Mouse (Mus musculus) large intestine, adult 2 months (tissue): ENCODE data around the gene Tuba3b. TPM values are rescaled to one million over a fixed set of nuclear protein-coding genes. Genes with fewer than 3 reads are reported as not detected.

Source experiments
- DNase-seq: peaks from one replicate; pipeline ENCODE4 v3.0.0-alpha.2; 2012; ENCODE audit warnings: low read depth, low spot score
- WGBS: fragments of 180-500 bp; shearing (Covaris S2); methylation state at CpG from one replicate; pipeline ENCODE4 v1.1.7; 2018; 5-methylcytosine and 5-hydroxymethylcytosine counted together
- polyA plus RNA-seq: library from polyadenylated mRNA; depleted of rRNA; stranded (reverse); fragments of >200 nt; gene quantifications from 2 replicates; pipeline ENCODE4 v1.2.3, GENCODE M21; 2012; rRNA removed

Gene Tuba3b
- polyA plus RNA-seq, 1 experiment, result not detected

DNA sequence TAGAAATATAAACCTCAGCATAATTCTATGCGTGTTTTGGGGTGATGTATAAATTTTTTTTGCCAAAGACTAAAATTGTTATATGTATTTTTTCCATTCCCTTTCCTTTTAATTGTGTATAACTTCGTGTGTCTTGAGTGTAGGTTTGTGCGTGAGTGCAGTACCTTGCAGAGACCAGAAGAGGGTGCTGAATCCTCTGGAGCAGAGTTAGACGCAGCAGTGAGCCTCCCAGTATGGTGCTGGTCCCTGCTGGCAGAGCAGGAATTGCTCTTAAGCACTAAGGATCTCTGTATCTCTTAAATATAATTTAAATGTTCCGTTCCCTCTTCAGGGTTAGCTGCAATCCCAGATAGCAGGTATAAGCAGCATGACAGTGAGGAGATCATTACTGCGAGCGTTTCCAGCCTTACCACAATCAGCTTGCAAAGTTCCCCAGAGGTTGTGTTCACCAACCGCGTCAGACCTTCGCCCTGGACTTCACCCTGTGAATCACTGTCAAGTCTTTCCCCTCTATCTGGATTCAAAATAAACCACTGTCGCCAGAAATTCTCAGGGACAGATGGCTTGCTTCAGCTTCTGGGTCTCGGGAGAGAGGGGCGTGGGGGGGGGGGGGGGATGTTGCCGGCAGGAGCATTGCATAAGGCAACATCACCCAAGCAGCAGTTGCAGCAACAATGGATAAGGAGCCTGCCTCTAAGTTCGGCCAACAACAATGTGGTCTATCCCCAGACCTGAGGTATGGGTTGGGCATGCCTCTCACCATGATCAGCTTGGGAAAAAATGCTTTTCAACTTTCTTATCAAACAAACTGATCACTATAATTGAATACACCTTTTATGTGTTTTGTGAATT is 41.4 kb downstream of the Tuba3b start:
- 82% methylated on average over 15 of the region's 15 CpGs for WGBS
- DNase-seq, result no peak

DNA sequence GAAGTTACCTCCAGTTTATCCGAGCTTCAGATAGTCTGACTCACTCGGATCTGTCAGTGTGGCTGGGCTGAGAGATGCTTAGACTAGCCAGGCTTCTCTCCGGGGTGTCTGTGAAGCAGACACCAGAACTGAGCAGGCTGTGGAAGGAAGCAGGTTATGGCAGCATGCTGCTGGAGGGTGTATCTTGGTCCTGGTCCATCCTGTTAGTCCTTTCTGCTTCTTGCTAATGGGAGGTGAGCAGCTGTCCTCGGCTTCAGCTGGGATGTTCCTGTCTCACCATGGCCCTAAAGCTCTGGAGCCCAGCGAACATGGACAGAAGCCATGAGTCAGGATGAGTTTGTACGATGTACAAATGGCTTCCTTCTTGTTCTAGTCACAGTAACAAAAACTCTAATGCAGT is 43.6 kb downstream of the Tuba3b start:
- DNase-seq, result no peak
- 70% methylated on average over 6 of the region's 6 CpGs for WGBS

DNA sequence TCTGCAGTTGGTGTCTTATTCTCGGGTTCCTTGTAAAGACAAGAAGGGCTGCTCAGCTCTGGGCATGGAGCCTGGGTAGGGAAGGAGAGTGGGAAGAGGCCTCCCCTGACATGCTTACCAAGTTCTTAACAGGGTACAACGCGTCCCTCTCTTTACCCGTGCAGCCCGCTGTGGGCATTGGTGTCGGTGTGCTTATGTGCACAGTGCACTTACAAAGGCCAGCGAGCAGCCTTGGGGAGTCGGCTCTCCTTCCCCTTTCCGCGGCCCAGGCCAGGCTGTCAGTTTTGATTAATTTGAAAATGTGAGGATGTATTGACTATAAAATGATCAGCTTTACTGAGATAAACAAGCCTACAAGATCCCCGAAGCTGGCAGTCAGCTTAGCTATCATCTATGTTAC is 45.4 kb downstream of the Tuba3b start:
- 69% methylated on average over 11 of the region's 11 CpGs for WGBS

DNA sequence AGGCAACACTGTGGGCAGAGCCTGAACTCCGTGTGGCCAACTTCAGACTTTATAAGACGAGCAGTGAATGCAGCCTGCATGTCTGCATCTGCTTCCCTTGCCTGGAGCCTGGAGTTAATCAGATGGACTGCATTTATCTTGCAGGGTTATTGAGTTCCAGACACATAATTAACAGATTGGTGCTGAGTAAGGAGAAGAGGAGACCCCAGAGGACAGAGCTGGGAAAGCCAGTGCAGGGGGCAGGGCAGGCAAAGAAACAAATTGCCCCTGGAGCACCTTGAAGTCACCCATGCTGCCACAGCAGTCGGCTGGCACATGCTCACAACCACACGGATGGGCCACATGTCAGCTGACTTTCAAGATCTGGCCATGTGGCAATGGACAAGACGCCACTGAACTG is 48.7 kb downstream of the Tuba3b start:
- 76% methylated on average over 5 of the region's 5 CpGs for WGBS
- no peak for DNase-seq

More for the DNA sequence above, 45.4 kb downstream of the Tuba3b start:
- DNase-seq, result no peak

DNA sequence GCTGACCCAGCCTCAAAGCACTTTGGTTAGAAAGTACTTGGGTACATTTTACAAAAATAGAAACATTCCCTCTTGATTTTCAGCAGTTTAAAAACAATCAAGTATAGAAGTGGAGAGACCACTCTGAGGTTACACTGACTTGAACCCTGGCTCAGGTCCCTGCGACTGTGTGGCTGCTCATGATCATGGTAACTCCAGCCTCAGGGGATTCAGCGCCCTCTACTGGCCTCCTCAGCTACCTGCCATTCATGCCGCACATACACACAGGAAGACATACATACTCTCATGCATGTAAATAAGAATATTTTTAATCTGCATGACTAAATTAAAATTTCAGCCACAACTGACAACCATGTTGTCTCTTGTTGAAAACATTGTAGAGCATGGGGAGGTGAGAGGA is 50.2 kb downstream of the Tuba3b start:
- no peak for DNase-seq
- WGBS, result 85% methylated on average over 3 of the region's 3 CpGs

DNA sequence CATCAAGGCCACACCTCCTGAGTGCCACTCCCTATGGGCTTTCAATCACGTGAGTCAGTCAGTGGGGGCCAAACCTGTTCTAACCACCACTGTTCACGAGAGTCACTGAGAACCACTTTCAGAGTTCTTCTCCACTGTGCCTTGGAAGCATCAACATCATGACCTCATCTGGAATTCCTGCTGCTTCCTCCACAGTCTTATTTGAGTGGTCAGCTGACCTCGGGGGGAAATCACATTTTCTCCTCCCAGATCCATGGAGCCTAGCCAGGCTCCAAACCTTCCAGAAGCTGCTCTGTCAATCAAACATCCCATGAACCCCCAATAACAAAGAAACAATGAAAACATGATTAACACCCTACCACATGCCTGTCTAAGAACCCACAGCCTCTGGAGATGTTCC is 52.1 kb downstream of the Tuba3b start:
- WGBS, result 28% methylated on average over 3 of the region's 3 CpGs
- no peak for DNase-seq

DNA sequence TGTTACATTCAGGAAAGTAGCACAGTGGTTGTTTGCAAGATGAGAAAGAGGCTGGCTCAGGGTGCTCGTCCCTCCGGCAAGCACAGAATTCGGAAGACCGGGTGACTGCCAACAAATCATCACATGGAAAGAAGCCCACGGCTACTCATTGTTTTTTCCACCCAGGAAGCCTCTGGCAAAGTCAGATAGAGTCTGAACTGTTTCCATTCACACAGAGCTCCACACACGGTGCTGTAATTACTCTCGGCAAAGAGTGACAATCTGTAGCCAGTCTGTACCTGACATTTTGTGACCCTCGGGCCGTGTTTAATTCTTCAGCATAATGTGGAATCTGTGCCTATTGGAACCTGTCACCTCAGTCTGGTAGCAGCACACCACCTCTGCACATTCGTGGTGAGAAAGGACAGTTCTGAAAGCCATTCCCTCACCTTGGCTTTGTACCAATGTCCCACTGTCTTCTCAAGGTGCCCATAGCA is 54.1 kb downstream of the Tuba3b start:
- WGBS, result 67% methylated on average over 10 of the region's 10 CpGs
- no peak for DNase-seq

Other genes with a start within 250 kb of the Tuba3b start
- gene Lmntd1, start 1.4 kb upstream of the Tuba3b start, polyA plus RNA-seq, result 0.14 TPM in 1 of 2 replicates, not detected in the other
- gene Rassf8, start 131.0 kb downstream of the Tuba3b start, polyA plus RNA-seq, result 2.8 and 4.0 TPM in 2 replicates
- 0.90 and 1.5 TPM in 2 replicates for gene Bhlhe41, start 249.8 kb downstream of the Tuba3b start, polyA plus RNA-seq